Mouse (Mus musculus) heart, embryonic 11.5 days (tissue): ENCODE data around the gene Pacsin2. TPM values are rescaled to one million over a fixed set of nuclear protein-coding genes. Genes with fewer than 3 reads are reported as not detected.

Source experiments
- ATAC-seq: fragments of 200-750 bp; cut with Nextera tagmentation; replicated peaks from 2 replicates; pipeline ENCODE4 v1.8.0; 2017; ENCODE audit warnings: moderate library complexity; ENCODE audit not compliant: insufficient number of reproducible peaks, low FRiP score, low TSS enrichment
- H3K27ac ChIP-seq: fragments of 300-500 bp; sonication (generic); 2 replicates; pipeline ENCODE4 v1.5.1; 2014; ENCODE audit warnings: mild to moderate bottlenecking, low read depth, low read length
- H3K27me3 ChIP-seq: fragments of 300-500 bp; sonication (generic); 2 replicates; pipeline ENCODE4 v1.6.1; 2014; ENCODE audit warnings: mild to moderate bottlenecking, low read length, mixed read lengths; ENCODE audit not compliant: control insufficient read depth, insufficient read depth
- H3K36me3 ChIP-seq: fragments of 300-500 bp; sonication (generic); 2 replicates; pipeline ENCODE4 v1.6.1; 2014; ENCODE audit warnings: mild to moderate bottlenecking, low read length, moderate library complexity, mixed read lengths; ENCODE audit not compliant: control insufficient read depth, insufficient read depth
- H3K4me1 ChIP-seq: fragments of 300-500 bp; sonication (generic); 2 replicates; pipeline ENCODE4 v1.6.1; 2014; ENCODE audit warnings: low read length; ENCODE audit not compliant: control insufficient read depth, insufficient read depth
- H3K4me2 ChIP-seq: fragments of 300-500 bp; sonication (generic); 2 replicates; pipeline ENCODE4 v1.6.1; 2014; ENCODE audit warnings: mild to moderate bottlenecking, moderate library complexity
- H3K4me3 ChIP-seq: fragments of 300-500 bp; sonication (generic); 2 replicates; pipeline ENCODE4 v1.5.1; 2014; ENCODE audit warnings: low read depth, low read length
- H3K9ac ChIP-seq: fragments of 300-500 bp; sonication (generic); 2 replicates; pipeline ENCODE4 v1.6.1; 2014; ENCODE audit warnings: mild to moderate bottlenecking, low read depth, low read length, moderate library complexity
- H3K9me3 ChIP-seq: fragments of 300-500 bp; sonication (generic); replicated peaks from 2 replicates; pipeline ENCODE4 v1.6.1; 2016; ENCODE audit warnings: low read length; ENCODE audit not compliant: control insufficient read depth
- WGBS: fragments of 180-500 bp; shearing (Covaris S2); extraction: QIAGEN DNeasy Blood & Tissue Kit; methylation state at CpG from one replicate; pipeline ENCODE4 v1.1.7; 2014; ENCODE audit not compliant: insufficient replicate concordance; 5-methylcytosine and 5-hydroxymethylcytosine counted together
- polyA plus RNA-seq: library from polyadenylated mRNA; unstranded; fragments of >200 nt; fragmentation: Nextera tagmentation; extraction: Ambion mirVana; gene quantifications from 2 replicates; pipeline ENCODE4 v1.2.1, GENCODE M21; 2014

Pacsin2 gene
- polyA plus RNA-seq, 1 experiment from 2014 or later, result 55.0 TPM

DNA sequence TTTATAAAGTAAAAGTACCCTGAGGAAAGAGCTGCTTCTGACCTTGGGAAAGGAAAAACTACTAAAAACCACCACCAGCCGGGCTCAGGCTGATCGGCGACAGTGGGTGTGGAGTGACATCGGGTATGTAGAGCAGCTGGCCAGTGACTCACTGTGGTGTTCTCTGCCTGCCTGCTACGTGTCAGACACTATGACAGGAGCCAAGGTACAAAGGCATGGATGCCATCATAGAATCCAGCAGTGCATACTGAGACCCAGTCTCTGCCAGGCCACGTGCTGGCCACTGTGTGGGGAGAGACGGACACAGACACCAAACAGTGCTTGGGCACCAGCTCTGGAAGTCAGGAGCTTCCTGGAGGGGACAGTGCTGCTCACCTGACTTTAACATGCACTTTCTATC, 119.5 kb downstream of the Pacsin2 start:
- no peak overlapping the region for H3K4me3 ChIP-seq
- H3K36me3 ChIP-seq, result peaks cover 5% of the 10 kb centered on the region; the same call in 1 of the 2 replicates
- peak overlapping the region; percentile 50 for H3K4me2 ChIP-seq
- ATAC-seq, result peak; percentile 51; the same call in 1 of the 2 replicates
- H3K4me1 ChIP-seq, result peaks cover 18% of the 10 kb centered on the region
- no peaks in the 10 kb centered on the region for H3K9me3 ChIP-seq
- peak overlapping the region; percentile 95 for H3K27ac ChIP-seq
- 37% methylated on average over 7 of the region's 7 CpGs for WGBS
- H3K9ac ChIP-seq, result peak overlapping the region; percentile 63
- H3K27me3 ChIP-seq, result no peaks in the 10 kb centered on the region

DNA sequence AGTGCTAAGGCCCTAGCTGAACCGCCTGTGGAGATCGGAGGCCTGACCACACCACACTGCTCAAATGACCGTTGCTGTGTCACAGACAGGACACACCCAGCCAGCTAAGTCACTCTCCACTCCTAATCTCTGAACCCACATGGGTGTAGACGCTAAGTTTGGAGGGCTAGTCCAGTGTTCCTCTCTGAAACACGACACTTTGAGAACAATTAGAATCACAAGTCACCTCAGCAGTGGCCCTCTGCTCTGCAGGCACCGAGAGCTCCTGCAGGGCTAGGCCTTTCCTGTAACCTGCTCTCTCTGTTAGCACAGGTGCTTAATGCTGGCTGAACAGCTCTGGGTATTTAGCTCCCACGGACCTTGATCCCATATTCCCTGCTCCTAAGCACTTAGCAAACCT, 120.2 kb downstream of the Pacsin2 start:
- Histone ChIP-seq H3K27me3 (no peaks in the 10 kb centered on the region), H3K4me2 (peak overlapping the region; percentile 50), H3K4me3 (no peak overlapping the region), H3K36me3 (peaks cover 5% of the 10 kb centered on the region; the same call in 1 of the 2 replicates), H3K9ac (peak overlapping the region; percentile 61), H3K4me1 (peaks cover 18% of the 10 kb centered on the region), H3K27ac (peak overlapping the region; percentile 95), H3K9me3 (no peaks in the 10 kb centered on the region)
- peak; percentile 93 for ATAC-seq
- WGBS, result 22% methylated on average over 7 of the region's 7 CpGs

DNA sequence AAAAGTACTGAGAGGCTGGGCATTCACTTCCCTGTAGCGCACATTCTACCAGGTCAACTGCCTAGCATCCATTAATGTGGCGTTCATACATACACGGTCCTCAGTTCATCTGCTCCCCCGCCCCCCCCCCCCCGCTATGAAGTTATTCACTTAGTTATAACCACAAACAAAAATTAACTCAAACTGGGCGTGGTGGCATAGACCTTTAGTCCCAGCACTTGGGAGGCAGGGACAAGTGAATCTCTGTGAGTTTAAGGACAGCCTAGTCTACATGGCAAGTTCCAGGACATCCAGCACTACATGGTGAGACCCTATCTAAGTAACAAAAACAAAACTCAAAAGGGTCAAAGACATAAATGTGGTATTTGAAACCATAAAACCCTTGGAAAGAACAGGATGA, 125.5 kb downstream of the Pacsin2 start:
- 90% methylated on average over 6 of the region's 6 CpGs for WGBS
- no peak overlapping the region for H3K4me2 ChIP-seq
- no peak overlapping the region for H3K9ac ChIP-seq
- no peaks in the 10 kb centered on the region for H3K27me3 ChIP-seq
- peaks cover 6% of the 10 kb centered on the region for H3K36me3 ChIP-seq
- H3K9me3 ChIP-seq, result no peaks in the 10 kb centered on the region
- H3K4me1 ChIP-seq, result peaks cover under 1% of the 10 kb centered on the region; the same call in 1 of the 2 replicates
- no peak overlapping the region for H3K4me3 ChIP-seq
- 0 out of 2 replicates have a peak overlapping the region, but pooled peaks have one; percentile 35 for H3K27ac ChIP-seq
- ATAC-seq, result no peak; the same call in 1 of the 2 replicates

DNA sequence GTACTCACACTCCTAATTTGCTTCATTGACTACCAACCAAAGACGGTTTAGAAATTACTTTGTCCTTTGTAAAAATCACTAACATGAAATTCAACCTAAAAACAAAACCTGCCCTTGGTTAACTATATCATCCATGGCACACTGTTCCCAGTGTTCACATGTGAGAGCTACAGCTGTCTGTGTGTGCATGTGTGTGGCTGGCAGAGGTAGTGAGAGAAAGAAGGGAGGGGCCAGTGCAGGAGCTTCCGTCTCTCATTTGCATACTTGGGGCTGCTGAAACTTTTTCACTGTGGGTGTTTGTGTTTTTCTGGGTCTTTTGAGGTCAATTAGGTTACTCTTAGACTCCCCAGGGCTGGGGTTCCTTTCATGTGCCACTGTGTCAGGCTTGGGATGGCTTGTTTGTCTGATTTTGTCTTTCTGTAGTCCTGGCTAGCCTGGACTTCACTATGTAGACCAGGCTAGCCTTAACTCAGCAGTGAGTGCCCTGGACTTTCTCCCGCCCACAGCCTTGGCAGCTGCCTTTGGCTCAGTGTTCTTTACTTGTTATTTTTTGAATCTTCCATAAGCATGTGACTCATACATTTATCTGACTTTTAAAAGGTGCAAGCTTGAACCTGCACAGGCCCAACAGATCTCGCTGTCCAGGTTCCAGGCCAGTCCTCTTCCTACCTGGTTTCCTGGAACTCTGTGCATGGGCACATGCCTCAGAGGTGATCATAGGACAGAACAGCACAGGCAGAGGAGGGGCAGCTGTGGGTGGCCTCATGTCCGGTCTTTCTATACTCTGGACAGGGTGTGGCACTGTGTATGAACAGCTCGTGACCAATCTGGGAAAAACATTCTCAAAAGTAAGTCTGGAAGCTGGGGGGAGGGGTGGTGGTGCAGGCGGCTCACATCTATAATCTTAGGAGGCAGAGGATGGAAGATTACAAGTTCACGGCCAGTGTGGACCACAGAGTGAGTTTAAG, 126.2 kb downstream of the Pacsin2 start:
- H3K36me3 ChIP-seq, result peaks cover 7% of the 10 kb centered on the region
- H3K4me1 ChIP-seq, result no peaks in the 10 kb centered on the region
- no peak overlapping the region for H3K4me2 ChIP-seq
- H3K4me3 ChIP-seq, result no peak overlapping the region
- no peaks in the 10 kb centered on the region for H3K27me3 ChIP-seq
- H3K27ac ChIP-seq, result peak overlapping the region; percentile 57
- 71% methylated on average over 8 of the region's 8 CpGs for WGBS
- no peak overlapping the region for H3K9ac ChIP-seq
- no peaks in the 10 kb centered on the region for H3K9me3 ChIP-seq
- ATAC-seq, result peak; percentile 79

DNA sequence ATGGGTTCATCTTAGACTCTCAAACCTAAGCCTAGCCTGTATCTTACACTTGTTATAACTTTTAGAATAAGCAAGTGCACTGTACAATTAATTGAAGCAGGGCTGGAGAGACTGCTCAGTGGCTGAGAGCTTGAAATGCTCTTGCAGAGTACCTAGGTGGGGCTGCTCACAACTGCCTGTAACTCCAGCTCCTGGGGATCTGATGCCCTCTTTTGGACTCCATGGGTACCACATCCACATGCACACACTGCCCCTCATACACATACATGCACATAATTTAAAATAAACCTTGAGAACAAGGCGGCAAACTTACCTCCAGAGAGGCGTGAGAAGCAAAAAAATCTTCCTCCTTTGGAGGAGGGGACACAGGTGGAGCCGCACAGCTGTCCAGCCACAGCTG, 132.0 kb downstream of the Pacsin2 start:
- H3K36me3 ChIP-seq, result peaks cover 10% of the 10 kb centered on the region
- H3K27me3 ChIP-seq, result no peaks in the 10 kb centered on the region
- 76% methylated on average over 3 of the region's 3 CpGs for WGBS
- H3K27ac ChIP-seq, result no peak overlapping the region
- H3K4me2 ChIP-seq, result no peak overlapping the region
- no peak overlapping the region for H3K9ac ChIP-seq
- ATAC-seq, result no peak
- no peaks in the 10 kb centered on the region for H3K9me3 ChIP-seq
- H3K4me3 ChIP-seq, result no peak overlapping the region
- H3K4me1 ChIP-seq, result no peaks in the 10 kb centered on the region

DNA sequence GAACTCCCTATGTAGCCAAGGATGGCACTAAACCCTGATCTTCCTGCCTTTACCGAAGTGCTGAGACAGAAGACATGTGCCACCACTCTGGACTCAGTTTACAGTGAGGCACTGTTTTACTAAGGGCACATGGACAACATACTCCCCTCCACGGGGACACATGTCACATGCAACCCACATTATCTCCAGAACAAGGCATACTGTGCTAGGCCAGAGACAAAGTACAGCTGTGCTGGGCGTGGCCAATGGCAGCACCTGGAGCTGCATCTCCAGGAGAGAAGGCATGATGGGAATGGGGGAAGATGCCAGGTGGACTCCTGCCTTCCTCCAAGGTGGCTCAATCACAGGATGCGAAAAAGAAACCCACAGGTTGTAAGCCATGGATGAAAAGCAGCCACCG, 135.5 kb downstream of the Pacsin2 start:
- Histone ChIP-seq H3K27me3 (no peaks in the 10 kb centered on the region), H3K9me3 (no peaks in the 10 kb centered on the region), H3K4me3 (no peak overlapping the region), H3K36me3 (peaks cover 15% of the 10 kb centered on the region), H3K4me2 (no peak overlapping the region), H3K9ac (no peak overlapping the region), H3K4me1 (no peaks in the 10 kb centered on the region), H3K27ac (no peak overlapping the region)
- ATAC-seq, result no peak
- 86% methylated on average over 5 of the region's 5 CpGs for WGBS

Other genes with a start within 250 kb of the Pacsin2 start
- 0.17 and 0.55 TPM in 2 replicates for gene A4galt, start 212.8 kb downstream of the Pacsin2 start, polyA plus RNA-seq
- gene Arfgap3, start 114.4 kb downstream of the Pacsin2 start, polyA plus RNA-seq, result 29.9 and 34.4 TPM in 2 replicates
- gene Ttll1, start 46.3 kb upstream of the Pacsin2 start, polyA plus RNA-seq, result 18.7 and 20.4 TPM in 2 replicates
- gene Bik, start 62.3 kb upstream of the Pacsin2 start, polyA plus RNA-seq, result 31.5 and 33.0 TPM in 2 replicates
- gene Tspo, start 99.0 kb upstream of the Pacsin2 start, polyA plus RNA-seq, result 129 and 136 TPM in 2 replicates
- 28.3 and 30.3 TPM in 2 replicates for gene Mcat, start 99.2 kb upstream of the Pacsin2 start, polyA plus RNA-seq
- gene Ttll12, start 130.6 kb upstream of the Pacsin2 start, polyA plus RNA-seq, result 30.4 and 31.1 TPM in 2 replicates